Comparison of ENCODE assay signal across 9 mouse cellular contexts in the genomic region with DNA sequence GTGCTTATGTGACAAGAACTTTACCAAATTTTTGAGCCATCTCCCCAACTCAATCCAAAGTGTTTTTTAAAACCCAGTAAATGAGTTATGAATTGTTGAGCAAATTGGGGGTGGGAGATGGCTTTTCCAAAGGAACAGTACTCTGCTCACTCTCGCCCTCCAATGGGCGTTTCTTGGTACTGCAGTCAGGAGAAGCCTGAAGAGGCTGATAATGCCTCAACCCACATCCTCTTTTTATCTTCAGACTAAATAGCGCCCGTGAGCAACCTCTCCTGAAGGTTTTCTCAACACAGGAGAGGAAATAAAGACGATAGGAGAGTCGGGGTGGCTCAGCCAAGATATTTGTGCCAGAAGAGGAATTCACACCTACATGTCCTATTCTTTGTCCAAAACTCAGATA. TPM values are rescaled to one million over a fixed set of nuclear protein-coding genes. Genes with fewer than 3 reads are reported as not detected.
DNase-seq lines count a peak whose midpoint lies in the region; ATAC-seq and TF ChIP-seq lines count a peak whose summit lies in the region.
"Had no signal": no experiment of that assay in that cellular context is flagged by ENCODE, and none has a peak within 500 bp of the region (broad histone marks: within the 10 kb centered on the region; RNA-seq: fewer than 3 reads in every experiment).

No protein-coding gene starts in this region.

- 29% methylated on average over 6 of the region's 6 CpGs for WGBS in forebrain, postnatal 0 days
- 37% methylated on average over 6 of the region's 6 CpGs for WGBS in forebrain, embryonic 15.5 days
- 28% methylated on average over 6 of the region's 6 CpGs for WGBS in midbrain, embryonic 10.5 days
- 29% methylated on average over 6 of the region's 6 CpGs for WGBS in midbrain, embryonic 13.5 days
- 30% methylated on average over 6 of the region's 6 CpGs for WGBS in forebrain, embryonic 12.5 days
- WGBS in hindbrain, embryonic 12.5 days, result 29% methylated on average over 6 of the region's 6 CpGs

- no peaks in the 10 kb centered on the region for H3K36me3 ChIP-seq in forebrain, postnatal 0 days (ENCODE audit: insufficient read depth)
- H3K36me3 ChIP-seq in forebrain, embryonic 15.5 days, result no peaks in the 10 kb centered on the region
- no peaks in the 10 kb centered on the region for H3K36me3 ChIP-seq in midbrain, embryonic 10.5 days
- H3K36me3 ChIP-seq in midbrain, embryonic 13.5 days, result no peaks in the 10 kb centered on the region
- no peaks in the 10 kb centered on the region for H3K36me3 ChIP-seq in forebrain, embryonic 12.5 days (replicated peaks)
- H3K36me3 ChIP-seq in hindbrain, embryonic 12.5 days, result no peaks in the 10 kb centered on the region
- H3K36me3 ChIP-seq: heart, embryonic 15.5 days had no signal

- no peak overlapping the region for H3K4me3 ChIP-seq in forebrain, postnatal 0 days (ENCODE audit: low read depth, low read length)
- no peak overlapping the region for H3K4me3 ChIP-seq in forebrain, embryonic 15.5 days
- H3K4me3 ChIP-seq in midbrain, embryonic 10.5 days, result no peak overlapping the region
- H3K4me3 ChIP-seq in midbrain, embryonic 13.5 days (replicated peaks), result no peak overlapping the region
- H3K4me3 ChIP-seq in cortical plate, adult 2 months (ENCODE audit: insufficient read depth, low read length), result no peak overlapping the region
- H3K4me3 ChIP-seq in forebrain, embryonic 12.5 days (replicated peaks), result no peak overlapping the region
- H3K4me3 ChIP-seq in hindbrain, embryonic 12.5 days, result no peak overlapping the region
- H3K4me3 ChIP-seq: heart, embryonic 15.5 days had no signal

- H3K9me3 ChIP-seq in forebrain, postnatal 0 days (ENCODE audit: low read length), result no peaks in the 10 kb centered on the region
- no peaks in the 10 kb centered on the region for H3K9me3 ChIP-seq in forebrain, embryonic 15.5 days
- H3K9me3 ChIP-seq in midbrain, embryonic 10.5 days (replicated peaks), result no peaks in the 10 kb centered on the region
- H3K9me3 ChIP-seq in midbrain, embryonic 13.5 days, result no peaks in the 10 kb centered on the region
- H3K9me3 ChIP-seq in forebrain, embryonic 12.5 days, result no peaks in the 10 kb centered on the region
- H3K9me3 ChIP-seq in hindbrain, embryonic 12.5 days (replicated peaks), result no peaks in the 10 kb centered on the region
- H3K9me3 ChIP-seq: heart, embryonic 15.5 days had no signal

- no peak for DNase-seq in forebrain, postnatal 0 days
- peak; percentile 18 for DNase-seq in midbrain, embryonic 10.5 days (ENCODE audit: low spot score)
- peak; percentile 78 for DNase-seq in lung, postnatal 14 days

- TF ChIP-seq CTCF in forebrain, postnatal 0 days (IDR thresholded peaks at IDR 0.05; ENCODE audit: low read depth), result peak; percentile 63
- peak; percentile 48 for TF ChIP-seq CTCF in cortical plate, adult 2 months (IDR thresholded peaks at IDR 0.05; ENCODE audit: extremely low read depth, insufficient read depth, low read length)

- H3K4me2 ChIP-seq in forebrain, postnatal 0 days (ENCODE audit: low read depth), result no peak overlapping the region
- H3K4me2 ChIP-seq in forebrain, embryonic 15.5 days (replicated peaks), result no peak overlapping the region
- H3K4me2 ChIP-seq in midbrain, embryonic 13.5 days (replicated peaks), result no peak overlapping the region
- no peak overlapping the region for H3K4me2 ChIP-seq in forebrain, embryonic 12.5 days
- H3K4me2 ChIP-seq in hindbrain, embryonic 12.5 days (replicated peaks), result no peak overlapping the region
- H3K4me2 ChIP-seq: heart, embryonic 15.5 days had no signal

- no peaks in the 10 kb centered on the region for H3K27me3 ChIP-seq in forebrain, postnatal 0 days (ENCODE audit: insufficient read depth, low read length)
- no peaks in the 10 kb centered on the region for H3K27me3 ChIP-seq in forebrain, embryonic 15.5 days
- 0 out of 2 replicates have a peak, but pooled peaks cover 4% of the 10 kb centered on the region for H3K27me3 ChIP-seq in midbrain, embryonic 10.5 days (ENCODE audit: low read depth, poor library complexity, severe bottlenecking)
- H3K27me3 ChIP-seq in midbrain, embryonic 13.5 days, result no peaks in the 10 kb centered on the region
- 0 out of 2 replicates have a peak, but pooled peaks cover 5% of the 10 kb centered on the region for H3K27me3 ChIP-seq in forebrain, embryonic 12.5 days
- H3K27me3 ChIP-seq in hindbrain, embryonic 12.5 days, result no peaks in the 10 kb centered on the region; the same call in 1 of the 2 replicates
- H3K27me3 ChIP-seq: heart, embryonic 15.5 days had no signal

- no peak overlapping the region for H3K27ac ChIP-seq in forebrain, postnatal 0 days (ENCODE audit: low read depth, low read length)
- no peak overlapping the region for H3K27ac ChIP-seq in forebrain, embryonic 15.5 days (replicated peaks)
- no peak overlapping the region for H3K27ac ChIP-seq in midbrain, embryonic 10.5 days (replicated peaks)
- H3K27ac ChIP-seq in midbrain, embryonic 13.5 days, result no peak overlapping the region
- H3K27ac ChIP-seq in cortical plate, adult 2 months (ENCODE audit: insufficient read depth, low read length), result no peak overlapping the region
- H3K27ac ChIP-seq in forebrain, embryonic 12.5 days, result no peak overlapping the region
- H3K27ac ChIP-seq in hindbrain, embryonic 12.5 days, result no peak overlapping the region
- H3K27ac ChIP-seq: heart, embryonic 15.5 days had no signal

- no peaks in the 10 kb centered on the region; the same call in 1 of the 2 replicates for H3K4me1 ChIP-seq in forebrain, postnatal 0 days (ENCODE audit: insufficient read depth)
- H3K4me1 ChIP-seq in forebrain, embryonic 15.5 days, result peaks cover 3% of the 10 kb centered on the region
- no peaks in the 10 kb centered on the region for H3K4me1 ChIP-seq in midbrain, embryonic 10.5 days
- no peaks in the 10 kb centered on the region for H3K4me1 ChIP-seq in midbrain, embryonic 13.5 days (replicated peaks)
- H3K4me1 ChIP-seq in cortical plate, adult 2 months (ENCODE audit: control insufficient read depth, insufficient read depth, low read length), result no peaks in the 10 kb centered on the region
- H3K4me1 ChIP-seq in forebrain, embryonic 12.5 days, result no peaks in the 10 kb centered on the region
- no peaks in the 10 kb centered on the region for H3K4me1 ChIP-seq in hindbrain, embryonic 12.5 days

- ATAC-seq in forebrain, postnatal 0 days, result no peak
- no peak for ATAC-seq in forebrain, embryonic 15.5 days (replicated peaks)
- ATAC-seq in midbrain, embryonic 13.5 days, result no peak
- ATAC-seq in forebrain, embryonic 12.5 days (ENCODE audit: low FRiP score), result no peak
- ATAC-seq in hindbrain, embryonic 12.5 days (ENCODE audit: low FRiP score), result no peak

- no peak overlapping the region for H3K9ac ChIP-seq in forebrain, postnatal 0 days
- no peak overlapping the region for H3K9ac ChIP-seq in forebrain, embryonic 15.5 days (replicated peaks)
- H3K9ac ChIP-seq in midbrain, embryonic 13.5 days (replicated peaks), result no peak overlapping the region
- H3K9ac ChIP-seq in forebrain, embryonic 12.5 days, result no peak overlapping the region
- H3K9ac ChIP-seq in hindbrain, embryonic 12.5 days, result no peak overlapping the region
- H3K9ac ChIP-seq: heart, embryonic 15.5 days had no signal

- no peak for TF ChIP-seq POLR2A in cortical plate, adult 2 months (IDR thresholded peaks at IDR 0.05; ENCODE audit: extremely low read depth, insufficient read depth, low read length)

RNA-seq across cellular contexts. Expression of gene Gm45716, which starts 19.7 kb away (rescaled TPM):
- total RNA-seq in forebrain, postnatal 0 days (2014; rRNA removed), result 12.0 and 14.5 TPM in 2 replicates
- 24.7 and 32.7 TPM in 2 replicates for polyA plus RNA-seq in forebrain, postnatal 0 days (2015; fragmentation: Nextera tagmentation; extraction: Ambion mirVana)
- polyA plus RNA-seq in forebrain, embryonic 15.5 days (2015; fragmentation: Nextera tagmentation; extraction: Ambion mirVana), result 18.2 and 19.4 TPM in 2 replicates
- 15.4 TPM in 2 replicates for polyA plus RNA-seq in midbrain, embryonic 10.5 days (2016; fragmentation: Nextera tagmentation; extraction: Ambion mirVana)
- polyA plus RNA-seq in midbrain, embryonic 13.5 days (2015; fragmentation: Nextera tagmentation; extraction: Ambion mirVana), result 25.4 and 25.5 TPM in 2 replicates
- polyA plus RNA-seq in cortical plate, adult 2 months (2012; rRNA removed), result 13.3 and 13.6 TPM in 2 replicates
- polyA plus RNA-seq in forebrain, embryonic 12.5 days (2016; fragmentation: Nextera tagmentation; extraction: Ambion mirVana), result 18.4 and 20.0 TPM in 2 replicates
- polyA plus RNA-seq in hindbrain, embryonic 12.5 days (2016; fragmentation: Nextera tagmentation; extraction: Ambion mirVana), result 20.5 and 22.0 TPM in 2 replicates
